Mouse (Mus musculus) lung, postnatal 0 days (tissue): ENCODE measurements around the gene Atpif1.

Experiments used
- CTCF ChIP-seq: IDR thresholded peaks from 2 replicates; pipeline ENCODE4 v1.5.1; 2016; ENCODE audit warnings: antibody characterized with exemption, mild to moderate bottlenecking
- EP300 ChIP-seq: IDR thresholded peaks from 2 replicates; pipeline ENCODE4 v1.6.1; 2016; ENCODE audit warnings: antibody characterized with exemption, mild to moderate bottlenecking, control low read depth

DNA sequence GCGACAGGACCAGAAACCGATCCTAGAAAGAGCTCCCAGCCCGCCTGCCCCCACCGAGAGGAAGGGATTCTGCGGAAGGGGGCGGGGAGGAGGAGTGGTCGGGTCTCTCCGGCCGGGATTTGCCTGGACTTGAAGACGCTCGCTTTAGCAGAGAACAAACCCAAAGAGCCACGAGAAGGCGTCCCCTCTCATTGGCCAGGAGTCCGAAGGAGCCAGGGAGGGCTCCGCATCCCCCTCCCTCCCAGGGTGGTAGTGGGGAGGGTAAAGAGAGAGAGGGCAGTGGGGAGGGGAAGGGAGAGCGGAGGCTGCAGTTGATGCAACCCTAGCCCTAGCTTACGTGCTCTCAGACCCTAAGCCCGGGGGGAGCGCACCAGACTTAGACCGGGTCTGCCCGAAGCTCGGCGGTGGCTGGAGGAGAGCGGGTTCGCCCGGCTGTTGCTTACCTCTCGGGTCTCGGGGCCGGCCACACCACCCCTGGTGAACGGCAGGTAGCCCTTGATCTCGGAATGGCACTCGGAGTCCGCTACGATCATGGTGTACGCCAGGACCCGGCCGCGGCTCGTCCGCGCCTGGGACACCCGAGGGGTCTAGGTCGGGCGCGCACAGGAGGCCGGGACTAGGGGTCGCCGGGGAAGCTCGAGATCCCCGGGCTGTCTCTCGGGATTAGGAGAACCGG lies 23.7 kb downstream of the Atpif1 start:
- TF ChIP-seq EP300 (no peak), CTCF (peak; percentile 5; the same call in 1 of the 2 replicates)
